Mouse (Mus musculus) lung, postnatal 10 days (tissue): ENCODE data around the gene Synrg.
A peak's percentile ranks its signal among the peaks of the same experiment; 100 is the strongest.

ENCODE experiments used
- DNase-seq: peaks from one replicate; pipeline ENCODE4 v3.0.0; 2021

Synrg gene

GRCm38 (mm10) chr11:83991701-83992100 lies 27.5 kb downstream of the Synrg start:
- DNase-seq = no peak

- peak; percentile 66 for DNase-seq
Measured at GRCm38 (mm10) chr11:83993428-83993827, 29.2 kb downstream of the Synrg start.

GRCm38 (mm10) chr11:83994481-83994880 lies 30.3 kb downstream of the Synrg start:
- no peak for DNase-seq

- no peak for DNase-seq
Measured at GRCm38 (mm10) chr11:83995535-83995950, 31.3 kb downstream of the Synrg start.

- DNase-seq = no peak
Measured at GRCm38 (mm10) chr11:83997171-83997868, 33.1 kb downstream of the Synrg start.

- DNase-seq = no peak
Measured at GRCm38 (mm10) chr11:83998993-83999392, 34.8 kb downstream of the Synrg start.

- DNase-seq = no peak
Measured at GRCm38 (mm10) chr11:83999411-83999915, 35.2 kb downstream of the Synrg start.

GRCm38 (mm10) chr11:84001257-84001656 lies 37.0 kb downstream of the Synrg start:
- no peak for DNase-seq

- no peak for DNase-seq
Measured at GRCm38 (mm10) chr11:84003986-84004385, 39.8 kb downstream of the Synrg start.

GRCm38 (mm10) chr11:84009001-84009400 lies 44.8 kb downstream of the Synrg start:
- no peak for DNase-seq

- no peak for DNase-seq
Measured at GRCm38 (mm10) chr11:84010411-84010810, 46.2 kb downstream of the Synrg start.

GRCm38 (mm10) chr11:84011050-84011449 lies 46.8 kb downstream of the Synrg start:
- no peak for DNase-seq

GRCm38 (mm10) chr11:84011576-84011975 lies 47.3 kb downstream of the Synrg start:
- DNase-seq = no peak

GRCm38 (mm10) chr11:84013105-84013504 lies 48.9 kb downstream of the Synrg start:
- DNase-seq = no peak

- DNase-seq = no peak
Measured at GRCm38 (mm10) chr11:84016147-84016809, 52.0 kb downstream of the Synrg start.

GRCm38 (mm10) chr11:84016810-84017508 lies 52.7 kb downstream of the Synrg start:
- DNase-seq = no peak

GRCm38 (mm10) chr11:84027231-84027630 lies 63.0 kb downstream of the Synrg start:
- DNase-seq = peak; percentile 22

GRCm38 (mm10) chr11:84028271-84029028 lies 64.2 kb downstream of the Synrg start:
- peak; percentile 83 for DNase-seq

- DNase-seq = peak; percentile 69
Measured at GRCm38 (mm10) chr11:84031971-84032370, 67.7 kb downstream of the Synrg start.

GRCm38 (mm10) chr11:84032559-84032958 lies 68.3 kb downstream of the Synrg start:
- no peak for DNase-seq

- DNase-seq = no peak
Measured at GRCm38 (mm10) chr11:84033671-84034070, 69.4 kb downstream of the Synrg start.

- DNase-seq = peak; percentile 78
Measured at GRCm38 (mm10) chr11:84040621-84041020, 76.4 kb downstream of the Synrg start.
